Mouse (Mus musculus) kidney, adult 2 months (tissue): Measurements from ENCODE around the gene AI593442.

Experiments
- CTCF ChIP-seq: fragments of 200-500 bp; conservative IDR thresholded peaks from 2 replicates; pipeline ENCODE4 v1.5.1; 2011; ENCODE audit warnings: low read depth, mild to moderate bottlenecking, control low read depth, low read length, moderate library complexity, mixed read lengths; ENCODE audit not compliant: insufficient read depth, insufficient read length
- POLR2A ChIP-seq: fragments of 200-500 bp; IDR thresholded peaks from one replicate; pipeline ENCODE4 v1.6.1; 2011; ENCODE audit warnings: low read depth, low read length, control low read depth

DNA sequence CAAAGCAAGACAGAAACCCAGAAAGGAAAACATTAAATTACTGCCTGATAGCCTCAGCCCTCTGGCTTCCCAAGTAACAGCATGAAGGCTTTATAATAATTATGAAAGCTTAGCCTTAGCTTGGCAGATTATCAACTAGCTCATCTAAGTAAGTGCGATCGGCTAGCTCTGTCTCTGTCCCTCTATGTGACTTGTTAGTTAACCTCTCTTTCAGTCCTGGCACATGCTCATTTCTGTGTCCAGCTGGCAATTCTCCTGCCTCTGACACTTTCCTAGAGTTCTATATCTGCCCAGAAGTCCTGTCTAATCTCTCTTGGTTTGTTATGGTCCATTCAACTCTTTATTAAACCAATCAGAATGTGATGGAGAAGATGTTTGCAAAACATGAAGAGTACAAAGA, 34.3 kb downstream of the AI593442 start:
- TF ChIP-seq CTCF (no peak), POLR2A (no peak)
